Mouse (Mus musculus) common myeloid progenitor, adult 5-6 weeks (primary cell): Measurements from ENCODE around the gene Lrrc57. TPM values are rescaled to one million over a fixed set of nuclear protein-coding genes. Genes with fewer than 3 reads are reported as not detected.

Experiments
- total RNA-seq: library from RNA; stranded (forward); fragments of 200-1000, 187-1606 nt; gene quantifications from 2 replicates; pipeline ENCODE4 v1.2.3, GENCODE M21; 2017

Lrrc57 gene
- total RNA-seq, 1 experiment from 2014 or later = 15.0 TPM

Other genes with a start within 250 kb of the Lrrc57 start
- 20.6 and 21.9 TPM in 2 replicates for gene Ganc, start 205.6 kb downstream of the Lrrc57 start, total RNA-seq
- gene Tmem87a, start 205.4 kb downstream of the Lrrc57 start, total RNA-seq = 49.7 and 63.7 TPM in 2 replicates
- gene Capn3, start 153.5 kb downstream of the Lrrc57 start, total RNA-seq = 1.2 and 1.7 TPM in 2 replicates
- 81.8 and 174 TPM in 2 replicates for gene Zfp106, start 45.7 kb downstream of the Lrrc57 start, total RNA-seq
- 65.1 and 76.5 TPM in 2 replicates for gene Snap23, start 41.8 kb downstream of the Lrrc57 start, total RNA-seq
- 22.5 and 28.5 TPM in 2 replicates for gene Haus2, start 137 bp downstream of the Lrrc57 start, total RNA-seq
- gene Stard9, start 19.6 kb upstream of the Lrrc57 start, total RNA-seq = 1.6 and 2.5 TPM in 2 replicates
- gene Cdan1, start 240.6 kb upstream of the Lrrc57 start, total RNA-seq = 17.3 and 25.6 TPM in 2 replicates
- gene Ttbk2, start 241.1 kb upstream of the Lrrc57 start, total RNA-seq = 5.5 and 6.4 TPM in 2 replicates